Mouse (Mus musculus): ENCODE results near the gene Pif1.

DNA sequence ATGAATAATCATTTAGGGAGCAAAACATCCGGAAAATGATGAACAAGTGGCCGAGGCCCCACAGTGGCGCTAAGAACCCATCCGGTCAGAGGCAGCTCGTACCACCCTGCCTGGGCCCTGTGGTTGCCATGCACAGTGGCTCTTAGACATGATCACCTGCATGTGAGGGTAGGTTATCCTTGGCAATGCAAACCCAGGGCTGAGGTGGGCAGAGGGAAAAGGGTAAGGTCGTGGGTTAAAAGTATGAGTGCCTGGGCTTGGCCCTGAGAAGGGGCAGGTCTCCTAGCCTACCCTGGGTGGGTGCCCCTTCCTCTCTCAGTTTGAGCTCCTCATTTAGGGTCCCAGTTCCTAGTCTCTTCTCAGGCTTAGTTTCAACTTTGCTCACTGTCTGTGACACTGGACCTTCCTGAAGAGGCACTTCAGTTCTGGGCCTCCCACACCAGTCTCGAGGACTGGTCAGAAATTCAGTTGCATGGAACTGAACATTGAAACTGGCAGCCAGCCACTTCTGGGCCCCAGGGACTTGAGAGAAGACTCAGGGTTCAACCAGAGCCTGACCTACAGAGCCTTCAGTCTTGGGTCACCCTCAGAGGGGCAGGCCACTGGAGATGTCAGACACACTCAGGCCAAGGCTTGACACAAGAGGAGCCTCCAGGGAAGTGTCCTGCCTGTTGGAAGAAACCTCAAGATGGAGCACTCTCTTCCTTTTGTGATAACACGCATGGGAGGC, 48.9 kb upstream of the Pif1 start:
- no peak for TF ChIP-seq FLI1 (IDR thresholded peaks at IDR 0.05; ENCODE audit: low read length)
- TF ChIP-seq GATA1 (IDR thresholded peaks at IDR 0.05; ENCODE audit: borderline replicate concordance, low read length) = no peak

Data from megakaryocyte, embryonic 14.5 days (primary cell).